Mouse (Mus musculus): ENCODE data around the gene Olig2. TPM values are rescaled to one million over a fixed set of nuclear protein-coding genes. Genes with fewer than 3 reads are reported as not detected.
"Not testable (repeated sequence)": the region's sequence is repeated elsewhere in the genome, so short reads cannot be mapped to it uniquely, and the experiment has no call there.

The Olig2 gene
- polyA plus RNA-seq, 1 experiment: not detected

GRCm38 (mm10) chr16:91233241-91233944 is 8.1 kb downstream of the Olig2 start:
- no peaks in the 10 kb centered on the region for H3K4me1 ChIP-seq (ENCODE audit: control insufficient read depth, insufficient read depth, low read length)
- no peak overlapping the region for H3K4me3 ChIP-seq (ENCODE audit: insufficient read depth, low read length)
- H3K27ac ChIP-seq (ENCODE audit: insufficient read depth, low read depth, low read length): no peak overlapping the region
- TF ChIP-seq POLR2A (IDR thresholded peaks at IDR 0.05; ENCODE audit: borderline replicate concordance, low read depth, low read length): no peak
- no peak for TF ChIP-seq CTCF (IDR thresholded peaks at IDR 0.05; ENCODE audit: low read depth, low read length)

GRCm38 (mm10) chr16:91239024-91239423 is 13.8 kb downstream of the Olig2 start:
- no peaks in the 10 kb centered on the region for H3K4me1 ChIP-seq (ENCODE audit: control insufficient read depth, insufficient read depth, low read length)
- TF ChIP-seq CTCF (IDR thresholded peaks at IDR 0.05; ENCODE audit: low read depth, low read length): no peak
- TF ChIP-seq POLR2A (IDR thresholded peaks at IDR 0.05; ENCODE audit: borderline replicate concordance, low read depth, low read length): no peak
- H3K27ac ChIP-seq (ENCODE audit: insufficient read depth, low read depth, low read length): no peak overlapping the region
- no peak overlapping the region for H3K4me3 ChIP-seq (ENCODE audit: insufficient read depth, low read length)

GRCm38 (mm10) chr16:91246292-91246691 is 21.0 kb downstream of the Olig2 start:
- no peaks in the 10 kb centered on the region for H3K4me1 ChIP-seq (ENCODE audit: control insufficient read depth, insufficient read depth, low read length)
- TF ChIP-seq CTCF (IDR thresholded peaks at IDR 0.05; ENCODE audit: low read depth, low read length) (no peak), POLR2A (IDR thresholded peaks at IDR 0.05; ENCODE audit: borderline replicate concordance, low read depth, low read length) (no peak)
- no peak overlapping the region for H3K4me3 ChIP-seq (ENCODE audit: insufficient read depth, low read length)
- no peak overlapping the region for H3K27ac ChIP-seq (ENCODE audit: insufficient read depth, low read depth, low read length)

GRCm38 (mm10) chr16:91255419-91256164 is 30.3 kb downstream of the Olig2 start:
- not testable (repeated sequence) for H3K4me3 ChIP-seq (ENCODE audit: insufficient read depth, low read length); H3K4me1 ChIP-seq (ENCODE audit: control insufficient read depth, insufficient read depth, low read length); H3K27ac ChIP-seq (ENCODE audit: insufficient read depth, low read depth, low read length)

- H3K4me1 ChIP-seq (ENCODE audit: control insufficient read depth, insufficient read depth, low read length): no peaks in the 10 kb centered on the region
- H3K27ac ChIP-seq (ENCODE audit: insufficient read depth, low read depth, low read length): no peak overlapping the region
- no peak overlapping the region for H3K4me3 ChIP-seq (ENCODE audit: insufficient read depth, low read length)
- TF ChIP-seq CTCF (IDR thresholded peaks at IDR 0.05; ENCODE audit: low read depth, low read length) (no peak), POLR2A (IDR thresholded peaks at IDR 0.05; ENCODE audit: borderline replicate concordance, low read depth, low read length) (no peak)
Measured at GRCm38 (mm10) chr16:91258956-91259355, 33.7 kb downstream of the Olig2 start.

GRCm38 (mm10) chr16:91260861-91261260 is 35.6 kb downstream of the Olig2 start:
- Histone ChIP-seq H3K27ac (ENCODE audit: insufficient read depth, low read depth, low read length) (no peak overlapping the region), H3K4me1 (ENCODE audit: control insufficient read depth, insufficient read depth, low read length) (no peaks in the 10 kb centered on the region), H3K4me3 (ENCODE audit: insufficient read depth, low read length) (no peak overlapping the region)
- TF ChIP-seq CTCF (IDR thresholded peaks at IDR 0.05; ENCODE audit: low read depth, low read length) (no peak), POLR2A (IDR thresholded peaks at IDR 0.05; ENCODE audit: borderline replicate concordance, low read depth, low read length) (no peak)

- Histone ChIP-seq H3K4me3 (ENCODE audit: insufficient read depth, low read length) (no peak overlapping the region), H3K27ac (ENCODE audit: insufficient read depth, low read depth, low read length) (no peak overlapping the region), H3K4me1 (ENCODE audit: control insufficient read depth, insufficient read depth, low read length) (no peaks in the 10 kb centered on the region)
- no peak for TF ChIP-seq POLR2A (IDR thresholded peaks at IDR 0.05; ENCODE audit: borderline replicate concordance, low read depth, low read length)
- no peak for TF ChIP-seq CTCF (IDR thresholded peaks at IDR 0.05; ENCODE audit: low read depth, low read length)
Measured at GRCm38 (mm10) chr16:91262467-91263220, 37.4 kb downstream of the Olig2 start.

GRCm38 (mm10) chr16:91265972-91266371 is 40.7 kb downstream of the Olig2 start:
- no peak for TF ChIP-seq CTCF (IDR thresholded peaks at IDR 0.05; ENCODE audit: low read depth, low read length)
- no peak for TF ChIP-seq POLR2A (IDR thresholded peaks at IDR 0.05; ENCODE audit: borderline replicate concordance, low read depth, low read length)
- Histone ChIP-seq H3K27ac (ENCODE audit: insufficient read depth, low read depth, low read length) (no peak overlapping the region), H3K4me3 (ENCODE audit: insufficient read depth, low read length) (no peak overlapping the region), H3K4me1 (ENCODE audit: control insufficient read depth, insufficient read depth, low read length) (no peaks in the 10 kb centered on the region)

- Histone ChIP-seq H3K27ac (ENCODE audit: insufficient read depth, low read depth, low read length) (no peak overlapping the region), H3K4me1 (ENCODE audit: control insufficient read depth, insufficient read depth, low read length) (peaks cover 4% of the 10 kb centered on the region; the same call in 1 of the 2 replicates), H3K4me3 (ENCODE audit: insufficient read depth, low read length) (no peak overlapping the region)
- no peak for TF ChIP-seq POLR2A (IDR thresholded peaks at IDR 0.05; ENCODE audit: borderline replicate concordance, low read depth, low read length)
- TF ChIP-seq CTCF (IDR thresholded peaks at IDR 0.05; ENCODE audit: low read depth, low read length): no peak
Measured at GRCm38 (mm10) chr16:91268724-91269452, 43.6 kb downstream of the Olig2 start.

All from bone marrow macrophage, adult 2 months (primary cell).